Mouse (Mus musculus) liver, embryonic 15.5 days (tissue): Measurements from ENCODE around the gene Slc30a5. TPM values are rescaled to one million over a fixed set of nuclear protein-coding genes. Genes with fewer than 3 reads are reported as not detected.
A peak's percentile ranks its signal among the peaks of the same experiment; 100 is the strongest.

Source experiments
- ATAC-seq: fragments of 200-750 bp; cut with Nextera tagmentation; 2 replicates; pipeline ENCODE4 v1.8.0; 2017; ENCODE audit warnings: moderate number of reproducible peaks, mild to moderate bottlenecking, moderate library complexity; ENCODE audit not compliant: insufficient read depth
- H3K27ac ChIP-seq: fragments of 300-500 bp; sonication (generic); replicated peaks from 2 replicates; pipeline ENCODE4 v1.5.1; 2015; ENCODE audit warnings: mild to moderate bottlenecking, inconsistent platforms
- H3K27me3 ChIP-seq: fragments of 300-500 bp; sonication (generic); 2 replicates; pipeline ENCODE4 v1.6.1; 2015; ENCODE audit warnings: mild to moderate bottlenecking, inconsistent platforms
- H3K36me3 ChIP-seq: fragments of 300-500 bp; sonication (generic); replicated peaks from 2 replicates; pipeline ENCODE4 v1.6.1; 2015; ENCODE audit warnings: moderate library complexity, mild to moderate bottlenecking, inconsistent platforms
- H3K4me1 ChIP-seq: fragments of 300-500 bp; sonication (generic); replicated peaks from 2 replicates; pipeline ENCODE4 v1.6.1; 2015; ENCODE audit warnings: inconsistent platforms
- H3K4me2 ChIP-seq: fragments of 300-500 bp; sonication (generic); 2 replicates; pipeline ENCODE4 v1.6.1; 2015; ENCODE audit warnings: moderate library complexity, mild to moderate bottlenecking, inconsistent platforms
- H3K4me3 ChIP-seq: fragments of 300-500 bp; sonication (generic); replicated peaks from 2 replicates; pipeline ENCODE4 v1.5.1; 2015; ENCODE audit warnings: mild to moderate bottlenecking, inconsistent platforms
- H3K9ac ChIP-seq: fragments of 300-500 bp; sonication (generic); 2 replicates; pipeline ENCODE4 v1.6.1; 2015; ENCODE audit warnings: moderate library complexity, mild to moderate bottlenecking, inconsistent platforms
- H3K9me3 ChIP-seq: fragments of 300-500 bp; sonication (generic); replicated peaks from 2 replicates; pipeline ENCODE4 v1.6.1; 2016; ENCODE audit warnings: inconsistent platforms
- WGBS: fragments of 180-500 bp; shearing (Covaris S2); methylation state at CpG from one replicate; pipeline ENCODE4 v1.1.7; 2015; ENCODE audit warnings: mixed read lengths; ENCODE audit not compliant: insufficient replicate concordance; 5-methylcytosine and 5-hydroxymethylcytosine counted together
- polyA plus RNA-seq: library from polyadenylated mRNA; unstranded; fragments of >200 nt; fragmentation: Nextera tagmentation; extraction: Ambion mirVana; gene quantifications from 2 replicates; pipeline ENCODE4 v1.2.1, GENCODE M21; 2015

Slc30a5 gene
- polyA plus RNA-seq, 1 experiment from 2014 or later = 25.1 TPM

- no peaks in the 10 kb centered on the region for H3K9me3 ChIP-seq
- H3K36me3 ChIP-seq = no peaks in the 10 kb centered on the region
- ATAC-seq = no peak
- H3K4me1 ChIP-seq = peaks cover 22% of the 10 kb centered on the region
- H3K9ac ChIP-seq = no peak overlapping the region
- no peaks in the 10 kb centered on the region for H3K27me3 ChIP-seq
- no peak overlapping the region for H3K4me3 ChIP-seq
- H3K27ac ChIP-seq = 0 out of 2 replicates have a peak overlapping the region, but pooled peaks have one; percentile 19
- H3K4me2 ChIP-seq = no peak overlapping the region
Measured at GRCm38 (mm10) chr13:100834777-100835176, 1.6 kb upstream of the Slc30a5 start.

DNA sequence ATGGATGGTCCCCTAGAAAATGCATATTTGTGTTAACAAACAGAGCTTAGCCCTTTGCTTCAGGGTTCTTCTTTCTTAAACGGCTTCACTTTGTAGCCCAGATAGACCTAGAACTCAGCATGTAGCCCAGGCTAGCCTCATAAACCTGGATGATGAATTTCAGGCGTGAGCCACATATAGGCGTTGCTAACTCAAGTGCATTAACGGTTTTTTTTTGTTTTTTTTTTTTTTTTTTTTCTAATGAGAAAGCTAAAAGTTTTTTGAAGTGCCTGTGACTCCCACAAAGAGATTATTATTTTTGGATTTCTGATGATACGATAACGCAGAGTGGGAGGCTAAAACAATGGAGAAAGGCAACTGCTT is 394 bp upstream of the Slc30a5 start:
- H3K27me3 ChIP-seq = no peaks in the 10 kb centered on the region
- H3K4me3 ChIP-seq = peak overlapping the region; percentile 90
- peak overlapping the region; percentile 66 for H3K4me2 ChIP-seq
- no peaks in the 10 kb centered on the region for H3K9me3 ChIP-seq
- WGBS = 47% methylated on average over 6 of the region's 6 CpGs
- 0 out of 2 replicates have a peak overlapping the region, but pooled peaks have one; percentile 93 for H3K27ac ChIP-seq
- H3K9ac ChIP-seq = peak overlapping the region; percentile 98; the same call in 1 of the 2 replicates
- 0 out of 2 replicates have a peak, but pooled peaks cover 3% of the 10 kb centered on the region for H3K36me3 ChIP-seq
- no peak for ATAC-seq
- H3K4me1 ChIP-seq = peaks cover 25% of the 10 kb centered on the region

DNA sequence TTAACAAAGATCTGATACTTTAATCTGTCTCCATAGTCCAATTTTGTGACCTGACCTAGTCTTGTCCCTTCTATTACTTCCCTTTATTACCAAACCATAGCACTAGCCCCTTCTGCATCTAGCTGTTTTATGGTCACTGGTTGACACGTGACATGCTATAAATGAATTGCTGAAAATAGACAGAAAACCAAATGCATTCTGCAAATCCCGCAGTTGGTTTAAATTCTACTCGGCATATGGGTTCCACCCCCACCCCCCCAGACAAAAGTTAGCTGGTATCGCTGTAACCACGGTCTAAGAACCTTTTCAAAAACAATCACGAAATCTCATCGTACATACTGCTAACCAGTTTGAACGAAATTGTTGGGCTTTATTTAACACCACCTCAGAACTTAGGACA is 1.0 kb downstream of the Slc30a5 start:
- Histone ChIP-seq H3K4me2 (peak overlapping the region; percentile 66), H3K27me3 (no peaks in the 10 kb centered on the region), H3K36me3 (peaks cover 16% of the 10 kb centered on the region), H3K4me3 (peak overlapping the region; percentile 90), H3K4me1 (peaks cover 25% of the 10 kb centered on the region), H3K9me3 (no peaks in the 10 kb centered on the region), H3K9ac (peak overlapping the region; percentile 98), H3K27ac (peak overlapping the region; percentile 93)
- WGBS = 0% methylated on average over 8 of the region's 8 CpGs
- ATAC-seq = no peak

GRCm38 (mm10) chr13:100831123-100831522 is 2.1 kb downstream of the Slc30a5 start:
- Histone ChIP-seq H3K27ac (peak overlapping the region; percentile 48; the same call in 1 of the 2 replicates), H3K36me3 (peaks cover 24% of the 10 kb centered on the region), H3K27me3 (no peaks in the 10 kb centered on the region), H3K4me2 (peak overlapping the region; percentile 66), H3K9ac (peak overlapping the region; percentile 47), H3K9me3 (no peaks in the 10 kb centered on the region), H3K4me1 (peaks cover 25% of the 10 kb centered on the region), H3K4me3 (peak overlapping the region; percentile 90)
- no peak for ATAC-seq
- 67% methylated on average over 6 of the region's 6 CpGs for WGBS

GRCm38 (mm10) chr13:100825627-100826410 is 7.4 kb downstream of the Slc30a5 start:
- Histone ChIP-seq H3K36me3 (peaks cover 74% of the 10 kb centered on the region), H3K4me1 (peaks cover 8% of the 10 kb centered on the region)
- ATAC-seq = no peak

DNA sequence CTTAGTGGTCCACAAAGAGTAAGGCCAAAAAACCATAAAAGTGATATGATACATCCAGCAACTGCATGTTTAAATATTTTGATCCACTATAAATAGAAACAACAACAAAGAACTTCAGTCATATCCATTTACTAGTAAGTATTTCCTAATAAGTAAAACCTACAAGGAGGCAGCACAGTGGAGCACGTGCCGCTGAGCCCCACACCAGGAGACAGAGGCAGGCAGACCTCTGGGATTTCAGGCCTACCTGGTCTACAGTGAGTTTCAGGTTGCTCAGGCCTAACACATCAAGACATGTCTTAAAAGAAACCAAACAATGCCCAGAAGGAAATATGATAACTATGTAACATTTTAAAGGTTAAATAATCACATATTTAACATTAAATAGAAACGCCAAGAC is 8.3 kb downstream of the Slc30a5 start:
- peaks cover 3% of the 10 kb centered on the region for H3K4me1 ChIP-seq
- H3K36me3 ChIP-seq = peaks cover 83% of the 10 kb centered on the region

More at GRCm38 (mm10) chr13:100825627-100826410, 7.4 kb downstream of the Slc30a5 start:
- H3K27me3 ChIP-seq = no peaks in the 10 kb centered on the region
- WGBS = 87% methylated on average over 9 of the region's 9 CpGs
- no peak overlapping the region for H3K9ac ChIP-seq
- H3K27ac ChIP-seq = no peak overlapping the region
- H3K4me3 ChIP-seq = no peak overlapping the region
- H3K4me2 ChIP-seq = no peak overlapping the region
- no peaks in the 10 kb centered on the region for H3K9me3 ChIP-seq

GRCm38 (mm10) chr13:100824306-100824705 is 8.9 kb downstream of the Slc30a5 start:
- Histone ChIP-seq H3K4me1 (no peaks in the 10 kb centered on the region; the same call in 1 of the 2 replicates), H3K27me3 (no peaks in the 10 kb centered on the region), H3K4me2 (no peak overlapping the region), H3K9ac (no peak overlapping the region), H3K36me3 (peaks cover 88% of the 10 kb centered on the region), H3K4me3 (no peak overlapping the region), H3K27ac (no peak overlapping the region), H3K9me3 (no peaks in the 10 kb centered on the region)
- 53% methylated on average over 6 of the region's 6 CpGs for WGBS
- ATAC-seq = no peak

More for the DNA sequence above, 8.3 kb downstream of the Slc30a5 start:
- ATAC-seq = no peak
- no peak overlapping the region for H3K27ac ChIP-seq
- H3K9ac ChIP-seq = no peak overlapping the region
- no peaks in the 10 kb centered on the region for H3K27me3 ChIP-seq
- H3K9me3 ChIP-seq = no peaks in the 10 kb centered on the region
- no peak overlapping the region for H3K4me2 ChIP-seq
- WGBS = 92% methylated on average over 3 of the region's 3 CpGs
- no peak overlapping the region for H3K4me3 ChIP-seq

- Histone ChIP-seq H3K4me1 (no peaks in the 10 kb centered on the region), H3K27me3 (no peaks in the 10 kb centered on the region), H3K4me3 (no peak overlapping the region), H3K36me3 (peaks cover 89% of the 10 kb centered on the region), H3K9ac (no peak overlapping the region), H3K27ac (no peak overlapping the region), H3K4me2 (no peak overlapping the region), H3K9me3 (no peaks in the 10 kb centered on the region)
- ATAC-seq = no peak
- 86% methylated on average over 3 of the region's 3 CpGs for WGBS
Measured at GRCm38 (mm10) chr13:100823863-100824262, 9.4 kb downstream of the Slc30a5 start.

- 72% methylated on average over 6 of the region's 6 CpGs for WGBS
- Histone ChIP-seq H3K9ac (no peak overlapping the region), H3K4me3 (no peak overlapping the region), H3K9me3 (no peaks in the 10 kb centered on the region), H3K36me3 (peaks cover 76% of the 10 kb centered on the region), H3K4me2 (no peak overlapping the region), H3K27ac (no peak overlapping the region), H3K4me1 (no peaks in the 10 kb centered on the region), H3K27me3 (no peaks in the 10 kb centered on the region)
- no peak for ATAC-seq
Measured at GRCm38 (mm10) chr13:100814451-100814850, 18.8 kb downstream of the Slc30a5 start.

DNA sequence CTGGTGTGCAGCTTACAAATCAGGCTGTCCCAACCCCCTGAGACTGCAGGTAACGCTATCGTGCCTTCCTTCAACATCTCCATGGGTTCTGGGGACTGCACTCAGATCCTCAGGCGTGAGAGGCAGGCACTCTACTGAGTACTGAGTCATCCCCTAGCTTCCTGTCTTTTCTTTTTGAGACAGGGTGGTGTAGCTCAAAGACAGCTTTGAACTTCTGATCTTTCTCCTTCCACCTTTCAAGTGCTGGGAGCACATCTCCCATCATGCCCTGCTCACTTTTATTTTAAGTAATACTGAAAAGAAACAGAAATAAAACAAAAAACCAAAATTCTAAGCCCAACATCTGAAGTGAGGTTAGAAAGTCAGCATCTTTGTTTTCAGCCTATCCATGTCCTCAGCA is 27.5 kb downstream of the Slc30a5 start:
- Histone ChIP-seq H3K9ac (no peak overlapping the region), H3K4me1 (no peaks in the 10 kb centered on the region), H3K36me3 (peaks cover 80% of the 10 kb centered on the region), H3K27me3 (no peaks in the 10 kb centered on the region), H3K4me3 (no peak overlapping the region), H3K4me2 (no peak overlapping the region), H3K27ac (no peak overlapping the region), H3K9me3 (no peaks in the 10 kb centered on the region)
- no peak for ATAC-seq
- WGBS = 86% methylated on average over 3 of the region's 3 CpGs

DNA sequence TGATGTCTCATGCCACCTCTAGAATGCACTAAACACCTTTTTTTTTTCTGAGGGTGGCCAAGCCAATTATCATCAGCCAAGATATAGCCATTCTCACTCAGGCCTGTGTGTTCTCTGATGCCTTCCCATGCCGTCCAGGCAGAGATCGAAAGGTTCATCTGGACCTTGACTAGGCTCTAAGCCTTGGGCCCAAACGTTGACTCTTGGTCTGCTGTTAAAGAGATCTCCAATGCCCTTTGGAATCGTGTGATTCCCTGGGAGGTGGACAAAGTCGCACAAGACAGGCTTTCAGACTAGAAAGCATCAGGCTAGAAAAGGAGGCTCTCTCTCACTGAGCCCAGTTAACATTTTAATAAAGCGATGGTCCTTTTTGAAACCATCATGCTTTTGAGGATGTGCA is 36.1 kb downstream of the Slc30a5 start:
- WGBS = 72% methylated on average over 6 of the region's 6 CpGs
- Histone ChIP-seq H3K4me1 (no peaks in the 10 kb centered on the region), H3K36me3 (peaks cover 15% of the 10 kb centered on the region), H3K4me3 (no peak overlapping the region), H3K4me2 (no peak overlapping the region), H3K9ac (no peak overlapping the region), H3K27me3 (no peaks in the 10 kb centered on the region), H3K9me3 (no peaks in the 10 kb centered on the region), H3K27ac (no peak overlapping the region)
- no peak for ATAC-seq
